Mouse (Mus musculus): ENCODE data around the gene Wdr95.

Wdr95 gene

DNA sequence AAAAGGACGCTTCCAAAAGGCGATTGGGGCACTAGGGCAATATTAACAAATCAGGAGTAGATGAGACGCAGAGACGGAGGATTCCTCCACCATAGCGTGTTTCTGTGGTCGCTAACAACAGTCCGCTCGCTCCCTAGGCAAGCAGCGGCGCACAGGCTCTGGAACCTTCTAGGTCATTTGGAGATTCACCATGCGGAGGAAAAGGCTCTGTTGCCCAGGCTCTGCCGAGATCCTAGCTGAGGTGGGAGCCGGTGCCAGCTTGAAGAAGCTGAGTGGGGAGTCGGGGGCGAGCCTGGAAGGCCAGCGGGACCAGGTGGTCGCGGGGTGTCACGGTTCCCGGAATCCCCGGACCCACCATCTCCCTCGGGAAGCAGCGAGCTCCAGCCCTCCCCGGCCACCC, 107.1 kb downstream of the Wdr95 start:
- no peak for DNase-seq

DNA sequence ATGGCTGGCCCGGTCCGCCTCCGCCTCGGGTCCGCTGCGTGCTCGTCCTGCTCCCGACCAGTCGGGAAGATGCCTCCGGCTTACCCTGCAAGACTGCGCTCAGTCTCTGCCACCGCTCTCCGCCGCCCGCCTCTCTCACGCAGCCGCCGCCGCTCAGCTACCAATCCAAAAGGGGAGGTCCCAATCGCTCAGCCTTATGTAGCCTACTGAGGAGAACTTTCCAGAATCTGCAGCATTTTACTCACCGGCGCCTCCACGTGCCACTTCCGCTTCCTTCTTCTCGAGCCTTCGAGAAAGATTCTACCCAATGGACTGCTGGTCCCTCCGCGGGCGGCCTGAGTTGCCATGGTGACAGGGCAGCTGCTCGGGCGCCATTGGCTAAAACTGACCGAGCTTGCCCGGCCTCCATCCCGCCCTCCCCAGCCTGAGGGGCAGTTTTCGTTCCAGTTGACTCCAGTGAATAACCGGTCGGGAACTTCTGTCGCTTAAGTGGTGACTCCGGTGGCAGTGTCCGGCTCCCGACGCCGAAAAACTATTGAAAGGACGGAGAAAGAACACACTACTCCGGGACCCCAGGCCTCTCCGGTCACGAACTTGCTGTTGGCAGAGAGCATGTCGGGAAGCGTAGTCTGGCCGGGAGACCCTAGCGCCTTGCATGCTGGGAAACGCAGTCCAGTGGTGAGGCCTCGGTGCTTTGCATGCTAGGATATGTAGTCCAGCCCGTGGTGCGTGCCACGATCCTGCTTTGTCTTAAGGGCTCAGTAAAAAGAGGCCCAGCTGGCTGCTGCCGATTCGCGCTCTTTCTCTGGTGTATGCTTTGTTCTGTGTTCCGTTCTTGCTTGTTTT, 107.8 kb downstream of the Wdr95 start, which contains the start of gene Hsph1:
TSS of gene Hsph1 (minus strand) at position 302 of the 846 bp plus-strand sequence.
- DNase-seq: peak; percentile 98

DNA sequence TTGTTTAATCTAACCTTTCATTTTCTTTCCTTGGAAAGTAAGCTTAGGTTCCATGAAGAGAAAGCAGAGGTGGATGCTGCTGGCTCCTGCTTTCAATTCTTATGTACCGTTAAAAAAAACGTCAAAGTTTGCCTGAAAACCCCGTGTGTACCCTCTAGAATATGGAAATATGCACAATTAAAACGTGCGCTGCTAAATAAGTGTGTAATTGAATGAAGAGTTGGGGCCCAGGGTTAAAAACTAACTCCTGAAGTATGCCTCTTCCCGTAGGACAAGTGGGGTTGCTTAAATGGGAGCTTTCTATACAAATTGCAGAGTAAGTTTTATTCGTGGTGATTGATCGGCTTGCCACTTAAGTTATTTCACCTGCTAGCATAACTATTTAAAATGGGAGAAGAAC, 108.8 kb downstream of the Wdr95 start:
- DNase-seq: no peak

DNA sequence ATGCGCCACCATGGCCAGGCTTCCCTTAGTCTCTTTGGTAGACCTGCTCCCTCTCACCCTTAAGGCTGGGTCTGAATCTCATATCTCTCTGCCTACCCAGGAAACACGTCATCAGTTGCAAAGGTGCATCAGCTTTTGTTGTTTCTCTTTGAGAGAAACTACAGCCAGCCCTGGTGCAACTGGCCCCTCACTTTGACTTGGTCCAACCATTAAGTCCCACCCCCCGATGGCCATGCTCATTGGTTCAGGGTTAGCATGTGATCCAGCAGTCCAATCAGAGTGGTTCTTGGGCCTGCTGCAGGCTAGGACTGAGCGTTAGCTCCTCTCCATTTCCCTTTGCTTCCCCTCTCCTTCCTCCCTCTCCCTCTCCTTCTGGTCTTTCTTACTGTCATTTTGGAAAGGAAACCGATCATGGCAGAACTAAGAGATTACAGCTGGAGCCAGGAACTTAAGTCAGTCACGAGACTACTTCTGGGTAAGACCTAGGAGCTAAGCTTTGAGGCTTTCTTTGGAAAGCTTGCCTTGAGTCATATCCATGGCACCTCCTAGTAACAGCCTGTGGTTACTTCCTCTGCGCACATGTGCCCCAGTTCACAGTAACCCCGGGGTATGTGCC, 112.9 kb downstream of the Wdr95 start:
- DNase-seq: no peak

DNA sequence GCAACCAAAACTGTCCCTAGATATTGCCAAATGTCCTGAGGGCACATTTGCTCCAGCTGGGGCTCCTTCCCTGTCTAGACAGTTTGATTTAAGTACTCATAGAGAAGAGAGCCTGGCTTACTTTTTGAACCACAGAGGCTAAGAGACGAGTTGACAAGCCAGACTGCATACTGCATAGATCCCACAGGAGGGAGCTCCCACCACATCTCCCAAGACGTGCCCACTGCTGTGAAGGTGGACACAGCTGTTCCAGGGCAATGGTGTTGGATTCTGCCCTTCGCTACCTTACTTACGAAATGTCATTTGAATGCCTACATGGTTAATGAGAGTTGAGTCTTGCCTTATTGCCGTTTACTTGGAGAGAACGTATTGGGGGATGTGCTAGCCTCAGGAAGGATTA, 113.9 kb downstream of the Wdr95 start:
- peak; percentile 30 for DNase-seq

DNA sequence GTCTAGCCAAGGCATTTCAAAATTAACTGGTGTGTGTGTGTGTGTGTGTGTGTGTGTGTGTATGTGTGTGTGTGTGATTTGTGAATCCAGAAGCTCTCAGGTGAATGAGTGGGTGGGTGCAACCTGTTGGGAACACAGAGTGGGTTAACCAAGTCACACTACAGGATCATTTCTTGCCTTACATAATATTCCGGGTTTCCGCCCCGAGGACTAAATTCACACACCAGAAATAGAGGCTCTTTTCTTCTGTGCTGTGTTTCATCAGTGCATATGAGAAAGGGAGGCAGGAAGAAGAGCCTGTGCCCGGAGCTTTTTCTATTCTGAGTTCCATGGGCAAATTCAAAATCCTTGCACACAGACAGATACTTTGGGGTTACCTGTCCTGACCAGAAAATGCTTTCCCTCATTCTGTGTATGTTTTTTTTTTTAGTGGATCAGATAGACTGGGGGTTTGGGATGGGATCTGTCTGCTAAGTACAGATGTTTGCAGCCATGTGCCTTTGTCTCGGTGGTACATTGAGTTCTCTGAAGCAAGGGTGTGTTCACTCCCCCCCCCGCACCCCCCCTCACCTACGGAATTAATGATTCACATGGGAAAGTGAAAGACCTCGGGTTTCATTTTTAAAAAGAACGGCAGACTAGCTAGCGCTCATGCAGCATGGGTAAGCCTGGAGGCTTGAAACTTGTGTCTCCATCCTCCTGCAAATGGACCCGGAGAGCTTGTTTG, 114.5 kb downstream of the Wdr95 start:
- no peak for DNase-seq

DNA sequence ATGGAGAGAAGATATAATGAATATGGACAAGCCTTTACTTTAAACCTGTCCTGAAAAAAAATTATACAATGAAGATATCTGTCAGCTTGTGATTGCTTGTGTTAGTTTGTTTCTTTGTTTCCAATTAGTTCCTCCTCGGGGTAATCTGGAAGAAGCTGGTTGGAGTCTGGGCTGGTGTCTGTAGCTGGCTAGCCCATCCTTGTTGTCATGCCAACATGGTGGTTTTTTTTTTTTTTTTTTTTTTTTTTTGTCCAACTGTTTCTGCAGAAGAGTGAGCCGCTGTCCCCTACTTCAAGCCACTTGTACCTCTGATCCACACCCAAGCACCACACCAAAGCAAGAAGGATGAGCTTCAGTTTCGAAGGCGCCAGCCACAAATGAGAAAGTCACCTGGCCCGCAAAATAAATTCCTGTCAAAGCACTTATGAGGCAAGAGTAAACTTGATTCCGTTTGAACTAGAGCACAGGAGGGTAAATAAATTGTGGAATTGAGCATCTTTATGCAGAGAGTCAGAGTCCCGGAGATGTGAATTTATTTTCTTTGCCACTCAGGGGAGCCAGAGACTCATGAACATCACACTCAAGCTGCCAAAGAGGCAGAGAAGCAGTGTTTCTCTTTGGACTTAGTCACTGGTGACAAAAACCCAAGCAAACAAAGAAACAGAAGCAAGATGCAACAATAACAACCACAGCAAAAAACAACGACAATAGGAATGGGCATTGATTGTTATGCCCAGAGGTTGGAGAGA, 119.1 kb downstream of the Wdr95 start:
- no peak for DNase-seq

DNA sequence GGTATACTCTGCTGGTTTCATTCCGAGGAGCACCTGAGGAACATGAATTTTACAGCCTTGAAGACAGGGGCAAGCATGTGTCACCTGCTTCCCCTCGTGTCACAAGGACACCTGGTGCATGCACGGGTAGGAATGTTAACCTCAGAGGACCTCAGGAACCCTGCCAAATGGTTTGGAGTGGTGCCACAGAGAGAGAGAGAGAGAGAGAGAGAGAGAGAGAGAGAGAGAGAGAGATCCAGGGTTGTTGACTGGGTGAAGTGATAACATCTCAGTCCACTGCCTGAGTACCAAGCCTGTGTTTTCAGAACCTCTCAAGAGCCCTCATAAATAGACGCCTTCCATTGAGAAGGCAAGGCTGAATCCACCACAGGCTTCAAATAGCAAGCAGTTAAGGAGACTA, 119.7 kb downstream of the Wdr95 start:
- no peak for DNase-seq

DNA sequence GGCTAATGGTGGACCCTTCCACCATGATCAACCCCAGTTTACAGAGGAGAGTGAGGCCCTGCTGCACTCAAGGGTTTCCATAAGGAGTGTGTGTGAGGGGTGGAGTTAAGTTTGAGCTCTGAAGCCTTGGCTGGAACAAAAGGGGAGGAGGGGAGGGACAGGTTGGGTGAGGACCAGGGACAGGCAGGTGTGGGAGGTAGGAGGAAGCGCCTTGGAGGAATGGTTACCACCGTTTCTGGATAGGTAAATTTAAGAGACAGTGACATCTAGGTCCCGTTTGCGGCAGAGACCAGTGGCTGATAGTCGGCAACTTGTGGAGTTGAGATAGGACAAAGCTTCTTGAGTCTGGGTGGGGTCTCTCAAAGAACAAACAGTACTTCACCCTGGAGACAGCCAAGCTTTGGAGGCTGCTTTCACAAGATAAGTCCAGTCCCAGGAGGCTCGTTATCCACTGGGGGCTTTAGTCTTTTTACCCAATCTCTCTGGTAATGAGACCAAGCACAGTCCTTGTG, 120.5 kb downstream of the Wdr95 start:
- no peak for DNase-seq

DNA sequence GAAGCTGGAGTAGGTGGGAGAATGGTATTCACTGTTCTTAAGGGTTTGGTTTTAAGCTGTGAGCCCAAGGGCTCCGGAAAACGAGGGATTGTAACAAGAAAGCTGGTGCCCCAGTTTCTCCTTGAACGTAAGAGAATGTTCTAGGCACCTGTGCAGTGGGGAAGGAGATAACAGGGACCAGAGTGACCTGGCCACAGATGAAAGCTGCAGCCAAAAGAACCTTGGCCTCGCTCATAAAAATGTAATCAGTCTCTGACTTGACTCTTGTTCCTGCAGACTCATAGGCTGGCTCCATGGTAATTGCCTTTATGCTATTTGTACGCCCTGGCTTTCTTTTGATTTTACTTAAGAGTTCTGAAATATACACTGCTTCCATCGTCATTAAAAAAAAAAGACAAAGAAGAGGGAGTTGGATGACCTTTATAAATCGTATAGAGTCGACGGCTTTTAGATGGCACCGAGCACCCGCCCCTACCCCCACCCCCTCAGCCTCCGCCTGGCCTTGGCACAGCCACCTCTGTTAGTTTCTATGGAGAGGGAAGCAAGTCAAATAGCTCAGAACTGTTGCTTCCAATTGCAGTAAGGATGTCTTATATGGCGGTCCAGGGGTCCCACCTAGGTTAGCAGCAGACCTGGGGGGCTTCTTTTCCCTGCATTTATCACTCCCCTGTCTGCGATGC, 121.2 kb downstream of the Wdr95 start:
- DNase-seq: no peak

DNA sequence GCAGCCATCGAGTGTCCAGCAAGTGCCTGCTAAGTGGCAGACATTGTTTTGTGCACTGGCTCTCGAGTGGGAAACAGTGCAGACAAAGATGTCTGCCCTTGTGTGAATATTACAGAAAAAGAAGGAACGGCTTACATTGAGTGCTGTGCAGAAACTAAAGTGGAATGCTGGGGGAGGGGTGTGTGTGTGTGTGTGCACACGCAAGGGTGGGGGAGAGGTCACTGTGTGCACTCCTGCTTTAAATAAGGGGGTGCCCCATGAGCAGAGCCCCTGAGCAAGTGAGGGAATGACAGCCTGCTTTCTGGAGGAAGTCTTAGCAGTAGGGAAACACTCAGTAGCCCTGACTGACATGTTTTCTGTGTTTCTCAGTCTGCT, 121.7 kb downstream of the Wdr95 start:
- DNase-seq: no peak

DNA sequence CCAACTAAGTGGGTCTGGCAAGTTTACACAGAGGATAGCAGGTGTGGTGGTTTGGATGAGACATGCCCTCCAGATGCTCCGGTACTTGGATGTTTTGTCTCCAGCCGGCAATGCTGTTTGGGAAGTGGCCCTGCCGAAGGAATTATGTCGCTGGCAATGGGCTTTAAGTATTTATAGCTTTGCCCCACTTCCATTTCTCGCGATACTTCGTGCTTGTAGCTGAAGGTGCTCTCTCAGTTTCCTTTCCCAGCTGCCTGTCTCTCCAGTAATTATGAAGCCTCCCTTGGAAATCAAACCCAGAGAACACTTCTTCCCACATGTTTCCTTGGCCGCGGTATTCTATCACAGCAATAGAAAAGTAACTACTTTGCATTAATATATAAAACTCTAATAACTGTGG, 127.2 kb downstream of the Wdr95 start:
- DNase-seq: no peak

DNA sequence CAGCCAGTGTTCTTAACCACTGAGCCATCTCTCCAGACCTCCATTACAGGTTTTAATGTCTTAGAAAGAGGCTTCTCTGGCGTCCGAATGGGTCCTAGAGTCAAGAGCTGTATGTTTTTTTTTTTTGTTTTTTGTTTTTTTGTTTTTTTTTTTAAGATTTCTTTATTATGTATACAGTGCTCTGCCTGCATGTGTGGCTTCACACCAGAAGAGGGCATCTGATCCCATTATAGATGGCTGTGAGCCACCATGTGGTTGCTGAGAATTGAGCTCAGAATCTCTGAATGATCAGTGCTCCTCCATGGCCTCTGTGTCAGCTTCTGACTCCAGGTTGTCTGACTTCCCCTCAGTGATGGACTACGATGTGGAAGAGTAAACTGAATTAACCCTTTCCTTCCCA, 129.5 kb downstream of the Wdr95 start:
- no peak for DNase-seq

DNA sequence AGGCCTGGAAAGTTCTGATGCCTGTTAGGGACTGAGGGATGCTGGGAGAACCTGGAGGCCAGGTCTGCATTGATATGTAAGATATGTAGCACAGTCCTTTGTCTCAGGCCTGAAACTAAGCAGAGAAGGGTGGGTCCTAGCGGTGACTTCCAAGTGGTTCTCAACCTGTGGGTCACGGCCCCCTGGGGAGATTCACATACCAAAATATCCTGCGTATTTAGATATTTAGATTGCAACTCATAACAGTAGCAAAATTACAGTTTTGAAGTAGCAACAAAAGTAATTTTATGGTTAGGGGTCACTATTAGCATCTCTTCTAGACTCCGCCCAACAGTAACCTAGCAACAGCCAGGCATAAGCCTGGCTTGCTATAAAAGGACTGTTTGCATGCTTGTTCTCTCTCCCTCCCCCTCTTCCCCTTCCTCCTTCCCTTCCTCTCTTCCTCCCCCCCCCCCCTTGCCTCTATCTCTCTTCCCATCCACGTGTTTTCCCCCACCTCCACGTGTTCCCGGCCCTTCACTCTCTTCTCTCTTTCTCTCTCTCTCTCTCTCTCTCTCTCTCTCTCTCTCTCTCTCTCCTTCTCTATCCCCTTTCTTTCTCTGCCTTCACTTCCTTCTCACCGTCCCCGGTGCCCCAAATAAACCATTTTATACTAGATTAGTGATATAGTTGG, 130.4 kb downstream of the Wdr95 start:
- DNase-seq: no peak

DNA sequence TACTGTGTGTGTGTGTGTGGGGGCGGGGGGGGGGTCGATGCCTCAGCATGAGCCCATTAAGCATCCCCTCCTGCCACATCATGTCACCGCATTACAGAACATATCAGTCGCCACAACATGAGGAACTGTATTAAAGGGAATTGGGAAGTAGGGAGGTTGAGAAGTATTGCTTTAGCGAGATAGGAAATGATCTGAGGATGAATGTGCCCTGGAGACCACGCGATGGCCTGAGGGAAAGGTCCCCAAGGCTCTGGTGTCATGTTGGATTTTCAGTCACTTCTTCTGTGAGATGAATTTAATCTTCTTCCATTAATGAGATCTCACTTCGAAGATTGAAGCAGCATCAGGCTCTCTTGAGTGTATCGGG, 130.9 kb downstream of the Wdr95 start:
- DNase-seq: no peak

DNA sequence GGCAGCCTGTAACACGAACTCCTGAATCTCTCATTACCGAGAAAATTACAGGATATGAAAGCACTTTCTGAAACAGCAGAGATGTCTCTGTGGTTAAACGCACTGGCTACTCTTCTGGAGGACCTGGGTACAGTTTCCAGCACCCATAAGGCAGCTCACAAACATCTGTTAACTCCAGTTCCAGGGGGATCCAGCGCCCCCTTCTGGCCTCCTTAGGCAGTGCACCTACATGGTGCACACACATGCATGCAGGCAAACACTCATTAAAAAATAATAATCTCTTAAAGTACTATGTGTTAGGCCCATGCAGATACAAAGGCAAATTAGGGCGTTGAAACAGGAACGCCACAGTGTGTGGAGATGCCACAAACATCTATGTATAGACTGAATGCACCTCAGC, 132.9 kb downstream of the Wdr95 start:
- DNase-seq: no peak
